Mouse (Mus musculus) cerebellum, adult 9-11 months (tissue): ENCODE results near the gene Wdr35.

Source experiments
- DNase-seq: peaks from one replicate; pipeline ENCODE4 v3.0.0; 2022

Wdr35 gene

GRCm38 (mm10) chr12:9054012-9054411 is 80.3 kb downstream of the Wdr35 start:
- no peak for DNase-seq

GRCm38 (mm10) chr12:9055269-9055668 is 81.6 kb downstream of the Wdr35 start:
- DNase-seq, result no peak

GRCm38 (mm10) chr12:9059502-9059901 is 85.8 kb downstream of the Wdr35 start:
- no peak for DNase-seq

- DNase-seq, result no peak
Observed at GRCm38 (mm10) chr12:9059965-9060364, 86.3 kb downstream of the Wdr35 start.

GRCm38 (mm10) chr12:9063611-9064010 is 89.9 kb downstream of the Wdr35 start:
- DNase-seq, result no peak

- DNase-seq, result no peak
Observed at GRCm38 (mm10) chr12:9071058-9071457, 97.4 kb downstream of the Wdr35 start.

GRCm38 (mm10) chr12:9071493-9071892 is 97.8 kb downstream of the Wdr35 start:
- DNase-seq, result no peak

- DNase-seq, result no peak
Observed at GRCm38 (mm10) chr12:9077554-9078125, 103.9 kb downstream of the Wdr35 start.
